Mouse (Mus musculus) adrenal gland, adult 18-20 months (tissue): ENCODE measurements around the gene Gm36028. TPM values are rescaled to one million over a fixed set of nuclear protein-coding genes. Genes with fewer than 3 reads are reported as not detected.
A peak's percentile ranks its signal among the peaks of the same experiment; 100 is the strongest.

Experiments used
- DNase-seq, 2 experiments: peaks; one replicate each; pipeline ENCODE4 v3.0.0; 2021 to 2022; ENCODE audit warnings: low spot score in 2 of 2
- total RNA-seq, 2 experiments: library from RNA; stranded (reverse); gene quantifications; 1 replicate in 1 of 2; 2 replicates in 1 of 2; pipeline ENCODE4 v1.2.3; 2021

The Gm36028 gene
- total RNA-seq, 2 experiments from 2014 or later = 0.27 to 0.99 TPM

DNA sequence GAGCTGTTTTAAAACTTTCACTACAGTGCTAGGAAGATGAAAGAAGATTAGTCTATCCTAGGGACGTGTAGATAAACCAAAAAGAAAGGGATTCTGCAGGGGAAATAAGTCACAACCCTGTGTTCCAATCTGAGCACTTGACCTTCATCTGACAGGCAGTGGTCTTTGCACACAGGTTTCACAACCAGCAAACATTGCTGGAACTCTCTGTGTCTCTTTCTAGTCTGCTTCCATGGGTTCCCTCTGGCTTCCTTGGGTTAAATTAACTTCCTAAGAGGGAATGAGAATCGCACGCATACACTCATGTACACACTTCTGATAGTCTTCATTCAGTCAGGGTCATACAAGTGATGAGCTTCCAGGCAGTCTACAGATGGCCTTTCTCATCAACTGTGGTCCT is 2.9 kb upstream of the Gm36028 start:
- no peak for DNase-seq

DNA sequence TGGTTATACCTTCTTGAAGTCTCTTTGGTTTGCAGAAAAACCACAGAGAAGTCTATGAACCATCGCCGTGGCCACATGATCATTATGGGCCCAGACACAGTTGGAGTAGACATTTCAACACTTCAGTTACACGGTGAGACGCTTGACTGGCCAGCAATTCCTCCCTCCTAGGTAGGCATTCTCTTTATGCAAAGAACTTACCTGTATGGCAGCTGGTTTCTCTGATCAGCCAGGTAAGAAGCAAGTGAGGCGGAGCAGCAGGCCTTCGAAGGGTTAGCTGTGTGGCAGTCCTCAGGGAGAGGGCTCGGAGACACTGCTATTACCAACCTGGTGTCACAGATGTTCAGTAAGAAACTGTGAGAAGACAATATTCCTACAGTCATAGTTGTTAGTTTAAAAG is 733 bp downstream of the Gm36028 start:
- no peak for DNase-seq

DNA sequence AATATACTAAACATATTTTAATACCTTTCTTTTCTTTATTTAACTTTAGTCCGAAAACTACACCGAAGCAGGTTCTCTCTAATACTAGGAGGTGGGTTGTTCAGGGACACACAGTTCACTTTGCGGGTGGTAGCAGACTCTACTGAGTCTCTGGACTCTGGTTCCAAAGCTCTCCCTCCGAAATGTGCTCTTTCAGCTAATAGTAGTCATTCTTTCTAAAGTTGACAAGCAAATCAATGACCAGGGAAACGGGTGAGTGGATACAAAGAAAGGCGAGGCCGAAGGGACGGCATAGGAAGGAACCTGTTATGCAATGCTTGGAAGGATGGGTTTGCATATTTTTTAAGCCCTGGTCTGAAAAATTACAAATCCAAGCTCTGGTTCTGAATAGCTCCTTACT is 3.5 kb downstream of the Gm36028 start:
- DNase-seq = no peak

DNA sequence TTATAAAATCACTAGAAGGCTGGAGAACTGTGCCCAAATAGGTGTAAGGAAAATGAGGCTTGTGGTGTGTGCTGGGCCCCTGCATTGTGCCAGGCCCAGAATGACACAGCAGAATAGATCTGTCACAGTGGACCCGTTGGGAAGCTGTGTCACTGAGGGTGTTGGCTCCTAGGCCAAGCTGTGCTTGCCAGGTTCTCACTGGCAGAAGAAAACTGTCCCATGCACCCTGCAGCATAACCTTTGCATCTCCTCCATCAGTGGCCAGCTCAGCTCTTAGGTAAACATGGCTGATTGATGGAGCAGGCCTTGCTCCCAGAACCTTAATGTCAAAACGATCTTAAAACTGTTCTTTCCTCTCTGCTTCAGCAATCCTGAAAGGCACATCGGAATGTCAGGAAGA is 4.6 kb downstream of the Gm36028 start:
- DNase-seq = no peak

DNA sequence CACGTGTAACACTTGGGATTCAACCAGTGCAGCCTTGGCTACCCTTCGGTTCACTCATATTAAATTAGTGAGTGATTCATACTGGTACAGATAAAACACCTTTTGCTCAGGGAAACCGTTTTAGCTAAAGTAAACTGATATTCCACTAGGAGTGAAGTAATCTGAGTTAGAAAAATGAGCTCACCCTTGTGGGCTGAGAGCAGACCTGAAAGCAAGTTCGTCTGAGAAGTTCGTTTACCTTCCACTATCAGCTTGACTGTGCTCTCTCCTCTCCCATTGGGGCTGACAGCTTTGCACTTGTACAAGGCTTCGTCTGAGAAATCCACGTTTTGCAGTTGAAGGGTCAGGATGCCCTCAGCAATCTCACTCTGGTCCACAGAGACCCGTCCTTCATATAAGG is 5.4 kb downstream of the Gm36028 start:
- no peak for DNase-seq

DNA sequence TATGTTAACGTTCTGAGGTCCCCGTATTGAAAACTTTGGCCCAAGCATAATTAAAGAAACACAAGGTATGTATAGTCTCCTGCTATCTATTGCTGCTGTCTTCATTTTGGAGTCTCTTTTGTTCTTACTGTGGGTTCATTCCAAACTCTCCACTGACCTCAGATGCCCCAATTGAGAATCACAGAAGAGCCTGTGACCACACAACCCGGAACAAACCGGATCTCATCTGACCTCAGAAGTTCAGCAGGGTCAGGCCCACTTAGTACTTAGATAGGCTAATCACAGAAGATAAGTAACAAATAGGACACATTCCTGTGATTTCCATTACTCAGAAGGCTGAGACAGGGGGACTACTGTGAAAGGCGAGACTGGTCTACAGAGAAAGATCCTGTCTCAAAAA is 6.4 kb downstream of the Gm36028 start:
- no peak for DNase-seq

DNA sequence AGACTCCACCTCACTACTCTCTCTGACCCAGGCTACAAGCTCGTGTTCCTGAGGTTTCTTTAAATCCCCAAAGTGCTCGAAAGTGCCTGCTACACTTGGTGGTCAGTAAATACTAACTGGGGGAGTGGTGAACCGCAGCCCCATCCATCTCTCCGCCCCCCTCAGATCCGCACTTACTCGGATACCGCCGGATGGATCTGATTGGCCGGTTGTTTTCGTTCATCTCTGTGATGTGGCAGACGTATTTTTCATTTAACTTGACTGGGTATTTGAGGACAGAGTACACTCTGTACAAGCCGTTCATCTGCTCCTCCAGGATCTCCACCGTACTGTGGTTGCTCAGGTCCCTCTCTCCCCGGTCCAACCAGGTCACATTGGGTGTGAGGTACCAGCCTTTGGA is 6.9 kb downstream of the Gm36028 start:
- no peak for DNase-seq

DNA sequence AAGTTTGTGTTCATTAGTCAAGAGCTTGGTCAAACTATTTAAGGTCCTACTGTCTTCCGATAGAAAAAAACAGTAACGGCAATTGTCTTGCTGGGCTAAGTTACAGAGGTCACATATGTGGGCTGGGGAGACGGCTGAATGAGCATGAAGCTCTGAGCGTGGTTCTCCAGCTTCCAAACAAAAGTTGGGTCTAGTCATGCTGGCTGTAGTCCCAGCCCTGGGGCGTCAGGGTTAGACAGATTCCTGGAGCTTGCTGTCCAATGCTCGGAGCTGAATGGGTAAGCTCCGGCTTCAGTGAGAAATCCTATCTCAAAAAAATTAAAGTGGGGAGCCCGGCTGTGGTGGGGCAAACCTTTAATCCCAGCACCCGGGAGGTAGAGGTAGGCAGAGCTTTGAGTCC is 7.7 kb downstream of the Gm36028 start:
- DNase-seq = no peak

DNA sequence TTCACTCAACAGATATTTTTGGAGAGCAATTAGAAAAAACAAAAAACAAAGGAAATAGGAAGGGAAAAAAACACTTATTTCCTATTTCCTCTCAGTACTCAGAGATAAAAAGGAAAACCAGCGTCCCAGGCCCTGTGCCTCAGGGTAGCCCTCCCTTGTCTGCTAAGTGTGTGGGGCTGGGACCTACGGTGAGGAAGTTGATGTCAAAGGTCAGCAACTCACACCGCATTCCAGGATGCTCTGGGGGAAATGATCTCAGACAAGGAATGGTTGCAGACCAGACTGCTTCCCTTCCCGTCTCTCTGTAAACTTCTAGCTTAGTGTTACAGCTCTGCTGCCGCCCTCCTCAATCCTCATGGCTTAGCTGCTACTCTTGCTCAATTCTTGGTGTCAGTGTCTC is 9.6 kb downstream of the Gm36028 start:
- DNase-seq = no peak

DNA sequence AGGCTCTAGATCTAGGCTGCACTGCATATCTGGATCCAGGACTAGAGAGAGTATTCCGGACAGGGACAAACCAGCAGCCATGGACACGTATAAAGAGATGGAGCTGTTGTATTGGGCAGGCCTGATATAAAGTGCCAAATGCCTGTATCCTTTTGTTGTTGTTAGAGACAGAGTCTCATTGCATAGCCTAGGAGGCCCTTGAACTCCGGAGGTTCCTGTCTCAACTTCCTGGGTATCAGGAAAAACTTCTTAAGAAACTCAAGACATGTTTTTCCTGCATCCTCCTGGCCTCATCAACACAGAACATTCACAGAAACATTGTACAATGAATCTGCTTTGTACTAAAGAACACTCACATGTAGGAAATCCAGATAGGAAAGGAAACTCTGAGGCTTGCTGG is 13.9 kb downstream of the Gm36028 start:
- no peak for DNase-seq

DNA sequence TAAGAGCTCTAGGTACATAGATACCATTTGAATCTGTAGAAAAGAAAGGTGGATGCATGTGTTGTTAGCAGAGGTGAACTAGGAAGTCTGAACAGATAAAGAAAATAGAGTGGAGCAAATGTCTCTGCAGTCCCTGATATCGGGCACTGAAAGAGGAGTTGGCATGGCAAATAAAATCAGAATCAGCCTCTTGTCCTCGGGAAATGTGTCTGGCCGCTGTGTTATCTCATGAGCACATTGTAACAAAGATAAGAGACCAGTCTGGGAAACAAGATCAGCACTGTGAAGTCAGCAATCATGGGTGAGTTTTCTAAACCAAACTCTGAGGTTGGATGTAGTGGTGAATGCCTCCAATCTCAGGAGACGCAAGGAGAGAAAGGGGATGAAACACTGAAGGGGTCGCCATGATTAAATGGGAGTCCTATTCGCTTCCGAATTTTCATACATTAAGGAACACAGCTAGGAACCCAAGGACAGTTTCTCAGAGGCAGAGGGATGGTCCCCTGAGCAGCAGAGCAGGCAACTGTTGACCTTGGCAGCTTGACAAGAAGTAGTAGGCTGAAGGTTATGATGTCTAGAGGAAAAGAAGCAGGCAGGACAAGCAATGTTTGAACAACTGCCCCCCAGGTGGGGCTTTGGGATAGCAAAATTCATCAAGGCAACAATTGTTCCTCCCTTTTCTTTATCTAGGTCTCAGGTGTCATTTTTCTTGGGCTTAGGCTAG is 15.6 kb downstream of the Gm36028 start:
- no peak for DNase-seq

DNA sequence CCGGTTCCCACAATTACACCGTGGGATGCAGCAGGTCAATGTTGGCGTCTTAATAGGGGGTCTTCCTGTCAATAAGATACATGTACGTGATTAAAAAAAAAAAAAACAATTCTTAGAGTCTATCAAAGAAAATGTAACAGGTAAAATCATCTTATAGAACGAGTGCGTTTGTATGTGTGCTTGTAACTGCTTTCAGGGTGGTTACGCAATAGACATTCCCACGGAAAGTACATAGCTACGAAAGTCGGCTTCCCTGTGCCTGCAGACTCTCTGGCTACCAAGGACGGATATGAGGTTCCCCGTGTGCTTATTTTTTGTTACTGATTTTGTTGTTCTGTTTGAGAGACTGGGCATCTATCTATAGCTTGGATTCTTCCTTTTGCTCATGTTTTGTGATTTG is 17.2 kb downstream of the Gm36028 start:
- DNase-seq = no peak

DNA sequence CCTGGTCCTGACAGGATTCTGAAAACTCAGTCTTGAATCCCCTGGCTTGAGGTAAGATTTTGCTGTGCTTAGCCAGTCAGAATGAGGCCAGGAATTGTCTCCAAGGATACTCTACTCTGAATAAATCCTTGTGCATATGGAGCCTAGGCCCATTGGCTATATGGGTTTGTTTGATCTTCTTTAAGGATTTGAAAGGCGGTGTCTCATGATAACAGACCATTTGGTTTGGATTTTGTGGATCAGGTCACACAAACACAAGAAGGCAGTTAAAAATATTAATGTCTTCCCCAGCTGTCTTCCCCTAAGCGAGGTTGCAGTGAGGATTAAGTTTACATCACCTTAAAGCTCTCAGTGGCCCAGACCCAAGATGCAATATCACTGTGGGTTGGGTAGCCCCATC is 18.5 kb downstream of the Gm36028 start:
- DNase-seq = no peak

DNA sequence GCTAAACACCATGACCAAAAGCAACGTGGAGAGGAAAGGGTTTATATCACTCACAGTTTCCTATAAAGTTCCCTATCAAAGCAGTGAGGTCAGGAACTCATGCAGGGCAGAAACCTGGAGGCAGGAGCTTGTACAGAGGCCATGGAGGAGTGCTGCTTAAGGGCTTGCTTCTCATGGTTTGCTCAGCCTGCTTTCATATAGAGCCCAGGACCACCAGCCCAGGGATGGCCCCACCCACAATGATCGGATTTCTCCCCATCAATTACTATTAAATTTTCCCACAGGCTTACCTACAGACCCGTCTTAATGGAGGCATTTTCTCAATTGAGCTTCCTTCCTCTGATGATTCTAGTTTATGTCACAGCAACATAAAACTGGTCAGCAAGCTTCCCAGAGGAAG is 23.4 kb downstream of the Gm36028 start:
- DNase-seq = no peak

DNA sequence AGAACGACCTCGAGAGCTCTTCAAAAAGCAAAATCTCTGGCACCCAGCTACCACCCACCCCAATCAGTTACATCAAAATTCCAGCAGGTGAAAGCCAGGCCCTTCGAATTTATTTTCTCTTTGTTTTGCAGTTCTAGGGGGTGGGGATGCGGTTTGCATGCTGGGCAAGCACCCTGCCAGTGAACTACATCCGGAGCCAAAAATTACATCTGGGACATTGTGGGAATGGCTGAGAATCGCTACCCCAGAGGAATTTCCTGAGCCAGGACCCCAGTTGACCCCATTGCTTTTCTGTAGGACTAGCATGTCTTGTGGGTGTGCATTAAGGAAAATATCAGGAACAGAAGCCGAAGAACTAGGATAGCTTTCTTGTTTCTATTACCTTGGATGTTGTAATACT is 29.9 kb downstream of the Gm36028 start:
- DNase-seq = no peak

DNA sequence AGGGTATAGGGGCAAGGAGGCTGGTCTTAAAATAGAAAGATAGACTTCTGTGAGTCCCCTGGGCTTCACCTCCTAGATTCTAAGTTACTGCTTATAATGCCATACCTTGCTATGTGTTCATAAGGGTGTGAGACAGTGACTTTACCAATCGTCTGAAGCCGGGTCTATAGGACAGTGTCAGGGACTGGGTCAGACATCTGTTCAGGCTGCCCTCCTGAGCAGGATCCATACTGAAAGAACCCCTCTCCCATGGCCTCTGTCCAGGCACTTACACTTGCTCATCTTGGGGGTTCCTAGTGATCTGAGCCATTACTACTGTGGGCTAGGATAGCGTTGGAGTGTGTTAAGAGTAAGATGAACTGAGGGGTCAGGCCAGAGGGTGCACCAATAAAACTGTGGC is 34.7 kb downstream of the Gm36028 start:
- DNase-seq = no peak

DNA sequence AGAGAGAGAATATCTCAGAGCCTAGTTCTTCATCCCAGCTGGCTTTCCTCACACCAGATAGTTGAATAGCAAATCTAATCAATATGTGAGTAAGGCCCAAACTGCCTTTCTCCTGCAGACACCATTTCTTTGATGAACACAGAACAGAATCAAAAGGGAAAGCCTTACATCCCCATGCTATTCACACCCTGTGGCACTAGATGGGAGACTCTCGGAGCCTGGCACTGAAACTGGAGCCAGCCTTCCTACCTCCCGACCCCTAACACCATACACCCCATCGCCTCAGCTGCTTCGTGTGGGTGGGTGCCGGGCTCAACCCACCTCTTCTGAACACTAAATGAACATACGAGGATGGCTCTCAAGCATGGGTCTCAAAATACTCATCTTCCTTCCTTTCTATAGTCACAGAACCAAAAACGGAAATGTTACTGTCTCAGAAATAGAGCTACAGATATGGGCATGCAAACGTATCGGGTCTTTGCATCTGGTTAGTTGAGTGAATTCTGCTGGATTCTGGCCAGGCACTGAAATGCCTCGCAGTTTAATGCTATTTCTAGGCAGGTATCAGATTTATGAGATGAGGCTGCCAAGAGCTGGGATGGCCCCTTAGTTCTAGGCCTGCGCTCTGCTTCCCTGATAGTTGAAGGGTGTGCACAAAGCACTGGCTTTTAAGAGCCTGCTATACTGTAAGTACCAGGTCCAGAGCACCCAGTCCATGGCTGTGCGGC is 36.0 kb downstream of the Gm36028 start:
- no peak for DNase-seq

DNA sequence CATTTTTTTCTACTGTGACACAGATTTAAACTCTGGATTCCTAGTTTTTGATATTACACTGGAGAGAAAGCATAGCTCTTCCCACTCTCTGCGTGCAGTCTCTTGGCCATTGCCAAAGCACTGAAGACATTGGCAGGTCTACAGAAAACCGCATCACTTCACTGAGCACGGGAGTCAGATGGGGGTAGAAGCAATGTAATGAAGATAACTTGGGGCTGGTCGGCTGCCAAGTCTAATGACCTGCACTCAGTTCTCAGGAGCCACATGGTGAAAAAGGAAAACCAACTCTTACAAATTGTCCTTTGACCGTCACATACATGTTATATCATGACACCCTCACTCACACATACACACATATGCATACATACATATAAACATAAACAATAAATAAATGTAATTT is 37.0 kb downstream of the Gm36028 start:
- DNase-seq = no peak

DNA sequence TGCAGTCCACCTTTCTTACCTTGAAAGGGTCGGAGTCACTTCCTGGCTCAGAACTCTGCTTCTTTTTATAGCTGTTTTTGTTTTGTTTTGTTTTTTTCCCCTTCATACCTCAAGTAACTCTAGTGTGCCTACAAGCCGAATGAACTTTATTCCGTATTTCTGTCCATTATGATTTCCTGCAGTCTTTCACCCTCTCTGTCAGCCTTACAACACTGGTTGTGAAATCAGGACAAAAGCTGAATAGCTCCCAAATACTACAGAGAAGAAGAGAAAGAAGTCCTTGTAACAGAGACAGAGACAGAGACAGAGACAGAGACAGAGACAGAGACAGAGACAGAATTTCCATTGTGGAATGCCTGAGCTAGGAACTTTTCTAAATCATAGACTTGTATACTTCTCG is 43.0 kb downstream of the Gm36028 start:
- no peak for DNase-seq

DNA sequence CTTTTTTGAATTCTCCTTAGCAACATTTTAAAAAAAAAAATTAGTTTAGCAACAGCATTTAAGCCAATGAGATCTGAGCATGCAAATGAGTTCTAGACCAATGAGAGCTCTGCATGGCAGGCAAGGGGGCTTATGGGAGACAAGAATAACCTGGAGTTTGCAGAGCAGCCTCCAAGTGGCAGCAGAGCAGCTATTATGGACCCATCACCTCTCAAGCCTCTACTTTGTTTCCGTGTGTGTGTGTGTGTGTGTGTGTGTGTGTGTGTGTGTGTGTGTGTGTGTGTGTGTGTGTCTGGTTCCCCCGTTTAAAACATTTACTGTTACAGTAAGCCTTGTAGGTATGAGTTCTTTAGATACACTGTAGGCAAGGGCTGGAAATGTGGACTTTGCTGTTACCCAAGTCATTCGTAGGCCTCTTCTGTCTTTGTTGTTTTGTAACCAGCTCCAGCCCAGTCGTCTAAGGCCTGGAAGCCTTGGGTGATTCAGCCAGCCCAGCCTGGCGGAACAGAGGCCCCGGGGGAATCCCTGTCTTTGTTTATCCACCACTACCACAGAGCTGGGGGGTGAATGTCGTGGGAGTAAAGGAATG is 46.5 kb downstream of the Gm36028 start:
- DNase-seq = peak; percentile 43 to 53

DNA sequence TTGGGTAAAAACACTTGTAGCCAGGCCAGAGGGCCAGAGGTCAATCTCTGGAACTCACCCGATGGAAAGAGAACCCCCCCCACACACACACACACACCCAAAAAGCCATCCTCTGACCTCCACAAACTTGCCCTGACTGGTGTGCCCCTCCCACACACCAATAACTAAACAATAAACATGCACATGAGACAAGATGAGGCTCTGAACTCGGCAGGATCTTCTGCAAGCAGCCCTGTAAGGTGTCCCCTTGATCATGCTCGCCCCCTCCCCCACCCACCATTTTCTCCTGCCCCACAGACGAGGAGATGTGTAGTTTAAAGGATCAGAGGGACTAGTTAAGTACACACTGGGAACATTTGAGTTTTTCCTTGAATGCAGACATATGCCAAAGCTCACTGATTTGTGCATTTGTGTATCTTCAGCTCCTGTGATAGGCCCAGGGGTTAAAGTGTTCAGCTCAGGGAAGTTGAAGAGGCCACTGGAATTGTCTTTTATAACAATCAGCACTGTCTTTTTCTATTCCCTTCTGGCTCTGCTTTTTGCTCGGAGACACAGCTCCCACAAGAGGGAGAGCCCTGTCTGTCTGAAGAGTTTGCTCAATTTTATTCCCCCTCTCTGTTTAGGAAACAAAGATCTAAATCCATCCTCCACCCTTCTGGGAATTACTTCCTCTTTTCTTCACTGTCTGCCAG is 47.1 kb downstream of the Gm36028 start:
- no peak for DNase-seq

DNA sequence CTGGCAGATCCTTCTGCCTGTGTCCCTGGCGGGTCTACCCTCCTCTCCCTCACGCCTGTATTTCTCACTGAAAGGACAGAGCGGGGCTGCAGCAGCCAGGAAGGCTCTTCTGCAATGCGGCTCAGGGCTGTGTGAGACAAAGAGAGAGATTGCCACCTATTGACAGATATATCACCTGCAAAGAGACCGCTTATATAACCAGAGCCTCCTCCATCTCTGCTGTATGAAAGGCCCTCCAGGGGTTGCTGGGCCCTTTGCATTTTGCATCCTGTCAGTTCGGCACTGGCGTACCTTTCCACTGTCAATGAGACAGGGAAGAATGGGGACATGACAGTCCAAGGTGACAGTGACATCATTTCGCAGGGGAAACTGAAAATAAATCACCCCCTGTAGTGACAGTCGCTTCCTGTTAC is 48.5 kb downstream of the Gm36028 start:
- peak in 1 of 2 experiments; percentile 34 for DNase-seq
